Mouse (Mus musculus): ENCODE data around the gene Trim50. TPM values are rescaled to one million over a fixed set of nuclear protein-coding genes. Genes with fewer than 3 reads are reported as not detected.

Trim50 gene
- polyA plus RNA-seq, 1 experiment from 2014 or later, result not detected

DNA sequence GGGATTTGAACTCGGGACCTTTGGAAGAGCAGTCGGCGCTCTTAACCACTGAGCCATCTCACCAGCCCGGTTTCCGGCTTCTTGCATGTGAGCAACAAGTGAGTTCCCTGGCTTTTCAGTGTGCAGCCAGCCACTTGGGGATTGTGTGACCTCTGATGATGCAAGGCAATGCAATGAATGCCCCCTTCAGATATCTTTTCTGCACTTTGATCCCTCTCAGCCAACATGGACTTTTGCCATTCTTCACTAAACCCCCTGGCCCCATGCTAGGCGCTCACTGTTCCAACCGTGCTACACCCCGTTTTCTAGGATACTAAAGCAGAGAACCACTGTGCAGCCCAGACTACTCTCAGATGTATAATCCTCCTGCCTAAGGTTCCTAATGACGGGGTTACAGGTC lies 52.3 kb downstream of the Trim50 start:
- H3K27ac ChIP-seq (replicated peaks in 1 of 2; ENCODE audit: control insufficient read depth in 1 of 2, insufficient read depth in 1 of 2, low read depth in 2 of 2, low read length in 2 of 2), result no peak overlapping the region
- H3K4me1 ChIP-seq (ENCODE audit: control insufficient read depth in 2 of 2, insufficient read depth in 2 of 2, low read length in 2 of 2), result no peaks in the 10 kb centered on the region; a peak in 1 of 4 replicates
- H3K9me3 ChIP-seq (ENCODE audit: control insufficient read depth, low read length), result no peaks in the 10 kb centered on the region
- H3K4me2 ChIP-seq (ENCODE audit: low read length), result no peak overlapping the region
- H3K36me3 ChIP-seq (ENCODE audit: control insufficient read depth, insufficient read depth, low read length), result peaks cover 16% of the 10 kb centered on the region
- no peak overlapping the region for H3K9ac ChIP-seq (ENCODE audit: low read length)
- H3K27me3 ChIP-seq (ENCODE audit: control insufficient read depth, insufficient read depth, low read length), result no peaks in the 10 kb centered on the region
- no peak for ATAC-seq (ENCODE audit: insufficient number of reproducible peaks, insufficient read depth, low FRiP score, low read depth)
- WGBS, result 86% methylated on average over 9 of the region's 9 CpGs
- no peak overlapping the region for H3K4me3 ChIP-seq (ENCODE audit: control insufficient read depth in 1 of 2, insufficient read depth in 1 of 2, low read depth in 1 of 2, low read length in 2 of 2)

DNA sequence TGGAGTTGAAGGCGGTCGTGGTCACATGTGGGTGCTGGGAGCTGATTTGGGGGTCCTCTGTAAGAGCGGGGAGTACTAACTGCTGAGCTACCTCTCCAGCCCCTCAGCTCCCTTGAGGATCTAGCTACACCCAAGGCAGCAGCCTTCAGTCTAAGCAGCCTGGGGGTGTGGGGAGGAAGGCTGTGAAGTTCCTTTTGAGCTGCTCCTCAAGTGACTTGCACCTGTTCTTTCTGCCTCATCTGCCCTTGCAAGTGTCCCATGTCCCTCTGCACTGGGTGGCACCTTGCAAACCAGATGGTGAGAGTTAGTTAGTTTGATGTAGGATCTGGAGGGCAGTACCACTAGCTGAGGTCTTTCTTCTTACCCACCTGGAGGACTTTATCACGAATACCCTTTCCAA lies 55.0 kb downstream of the Trim50 start:
- Histone ChIP-seq H3K4me1 (ENCODE audit: control insufficient read depth in 2 of 2, insufficient read depth in 2 of 2, low read length in 2 of 2) (no peaks in the 10 kb centered on the region; a peak in 1 of 4 replicates), H3K4me2 (ENCODE audit: low read length) (no peak overlapping the region), H3K4me3 (ENCODE audit: control insufficient read depth in 1 of 2, insufficient read depth in 1 of 2, low read depth in 1 of 2, low read length in 2 of 2) (no peak overlapping the region), H3K27me3 (ENCODE audit: control insufficient read depth, insufficient read depth, low read length) (no peaks in the 10 kb centered on the region), H3K27ac (replicated peaks in 1 of 2; ENCODE audit: control insufficient read depth in 1 of 2, insufficient read depth in 1 of 2, low read depth in 2 of 2, low read length in 2 of 2) (no peak overlapping the region), H3K9ac (ENCODE audit: low read length) (no peak overlapping the region), H3K9me3 (ENCODE audit: control insufficient read depth, low read length) (no peaks in the 10 kb centered on the region), H3K36me3 (ENCODE audit: control insufficient read depth, insufficient read depth, low read length) (peaks cover 35% of the 10 kb centered on the region)
- WGBS, result 87% methylated on average over 4 of the region's 4 CpGs
- ATAC-seq (ENCODE audit: insufficient number of reproducible peaks, insufficient read depth, low FRiP score, low read depth), result no peak

DNA sequence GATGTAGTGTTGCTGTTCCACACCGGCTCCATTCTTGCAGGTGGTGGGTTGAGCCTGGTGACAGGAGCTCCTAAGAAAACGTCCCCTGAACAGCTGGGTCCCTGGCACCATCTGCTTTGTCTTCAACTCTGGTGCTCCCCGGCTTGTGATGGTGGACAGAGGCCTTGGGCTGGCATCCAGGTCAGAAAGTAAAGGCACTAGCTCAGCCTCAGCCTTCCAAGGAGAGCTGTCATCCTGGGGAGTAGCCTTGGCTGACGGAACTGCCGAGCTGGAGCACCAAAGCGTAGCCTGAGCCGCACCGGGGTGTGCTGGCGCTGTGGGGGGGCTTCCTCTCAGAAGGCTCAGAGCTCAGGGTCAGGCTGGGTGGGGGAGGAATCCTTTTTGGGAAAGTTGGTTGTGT lies 57.2 kb downstream of the Trim50 start:
- Histone ChIP-seq H3K4me1 (ENCODE audit: control insufficient read depth in 2 of 2, insufficient read depth in 2 of 2, low read length in 2 of 2) (no peaks in the 10 kb centered on the region), H3K9me3 (ENCODE audit: control insufficient read depth, low read length) (no peaks in the 10 kb centered on the region), H3K27ac (replicated peaks in 1 of 2; ENCODE audit: control insufficient read depth in 1 of 2, insufficient read depth in 1 of 2, low read depth in 2 of 2, low read length in 2 of 2) (no peak overlapping the region), H3K36me3 (ENCODE audit: control insufficient read depth, insufficient read depth, low read length) (peaks cover 56% of the 10 kb centered on the region), H3K9ac (ENCODE audit: low read length) (no peak overlapping the region), H3K4me3 (ENCODE audit: control insufficient read depth in 1 of 2, insufficient read depth in 1 of 2, low read depth in 1 of 2, low read length in 2 of 2) (no peak overlapping the region), H3K27me3 (ENCODE audit: control insufficient read depth, insufficient read depth, low read length) (no peaks in the 10 kb centered on the region), H3K4me2 (ENCODE audit: low read length) (no peak overlapping the region)
- ATAC-seq (ENCODE audit: insufficient number of reproducible peaks, insufficient read depth, low FRiP score, low read depth), result no peak
- whole genome bisulfite sequencing, result 87% methylated on average over 9 of the region's 9 CpGs

Small RNAs within 50 kb of the gene (microRNA-seq; reads per million reads assigned to microRNA genes)
- 1.4 reads per million for gene Mir7033

Other genes with a start within 250 kb of the Trim50 start
- 18.0 and 20.0 TPM in 2 replicates for gene Tbl2, start 203.6 kb upstream of the Trim50 start, polyA plus RNA-seq (2014; fragmentation: Nextera tagmentation; extraction: Ambion mirVana)
- 36.7 and 41.4 TPM in 2 replicates for gene Bcl7b, start 185.0 kb upstream of the Trim50 start, polyA plus RNA-seq (2014; fragmentation: Nextera tagmentation; extraction: Ambion mirVana)
- 32.8 and 32.9 TPM in 2 replicates for gene Baz1b, start 166.0 kb upstream of the Trim50 start, polyA plus RNA-seq (2014; fragmentation: Nextera tagmentation; extraction: Ambion mirVana)
- gene Fzd9, start 102.1 kb upstream of the Trim50 start, polyA plus RNA-seq (2014; fragmentation: Nextera tagmentation; extraction: Ambion mirVana), result 5.2 and 5.8 TPM in 2 replicates
- 0.26 TPM in 1 of 2 replicates, not detected in the other for gene Fkbp6, start 3.3 kb upstream of the Trim50 start, polyA plus RNA-seq (2014; fragmentation: Nextera tagmentation; extraction: Ambion mirVana)
- gene Nsun5, start 16.7 kb downstream of the Trim50 start, polyA plus RNA-seq (2014; fragmentation: Nextera tagmentation; extraction: Ambion mirVana), result 15.8 and 16.1 TPM in 2 replicates
- 8.2 and 10.7 TPM in 2 replicates for gene Pom121, start 41.3 kb downstream of the Trim50 start, polyA plus RNA-seq (2014; fragmentation: Nextera tagmentation; extraction: Ambion mirVana)
- gene Hip1, start 191.8 kb downstream of the Trim50 start, polyA plus RNA-seq (2014; fragmentation: Nextera tagmentation; extraction: Ambion mirVana), result 30.2 and 31.7 TPM in 2 replicates
- gene Ccl26, start 210.3 kb downstream of the Trim50 start, polyA plus RNA-seq (2014; fragmentation: Nextera tagmentation; extraction: Ambion mirVana), result not detected in 2 replicates
- gene Ccl24, start 219.8 kb downstream of the Trim50 start, polyA plus RNA-seq (2014; fragmentation: Nextera tagmentation; extraction: Ambion mirVana), result 0.51 and 0.66 TPM in 2 replicates

Measured in heart, embryonic 14.5 days (tissue).